Mouse (Mus musculus): ENCODE measurements around the gene Cd9.

Cd9 gene

DNA sequence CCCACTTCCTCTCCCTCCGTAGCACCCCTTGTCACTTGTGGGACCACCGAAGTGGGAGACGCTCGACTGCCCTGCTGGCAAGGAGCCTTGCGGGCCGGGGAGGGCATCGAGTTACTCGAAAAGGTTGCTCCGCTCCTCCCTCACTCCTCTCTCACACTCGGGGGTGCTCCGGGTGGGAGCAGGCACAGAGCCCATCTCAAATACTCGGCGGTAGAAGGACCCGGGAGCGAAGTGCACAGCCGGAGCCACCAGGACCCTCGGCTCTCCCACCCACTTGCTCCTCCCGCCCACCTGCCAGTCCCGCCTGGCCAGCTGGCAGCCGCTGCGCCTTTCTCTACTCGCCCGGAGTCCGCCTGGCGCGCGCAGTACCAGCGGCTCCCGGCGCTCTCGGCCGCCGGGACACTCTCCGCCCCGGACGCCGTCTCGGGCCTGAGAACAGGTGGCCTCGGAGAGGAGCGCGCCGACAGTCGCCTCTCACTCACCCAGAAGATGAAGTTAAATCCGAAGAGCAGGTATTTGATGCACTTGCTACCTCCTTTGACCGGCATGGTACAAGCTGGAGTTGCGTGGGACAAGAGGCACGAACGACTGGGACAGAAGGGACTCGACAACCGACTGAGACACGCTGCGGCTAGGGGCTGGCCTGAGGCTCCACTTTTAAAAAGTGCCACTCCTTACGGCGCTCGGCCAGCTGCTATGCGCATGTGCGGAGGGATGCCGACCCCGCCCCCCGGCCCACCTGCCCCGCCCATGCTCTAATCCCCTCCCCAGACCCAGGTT is at the start of gene Cd9:
Cd9 (minus strand) TSS at position 700 of the 780 bp plus-strand sequence.
- DNase-seq: peak; percentile 90 to 94

DNA sequence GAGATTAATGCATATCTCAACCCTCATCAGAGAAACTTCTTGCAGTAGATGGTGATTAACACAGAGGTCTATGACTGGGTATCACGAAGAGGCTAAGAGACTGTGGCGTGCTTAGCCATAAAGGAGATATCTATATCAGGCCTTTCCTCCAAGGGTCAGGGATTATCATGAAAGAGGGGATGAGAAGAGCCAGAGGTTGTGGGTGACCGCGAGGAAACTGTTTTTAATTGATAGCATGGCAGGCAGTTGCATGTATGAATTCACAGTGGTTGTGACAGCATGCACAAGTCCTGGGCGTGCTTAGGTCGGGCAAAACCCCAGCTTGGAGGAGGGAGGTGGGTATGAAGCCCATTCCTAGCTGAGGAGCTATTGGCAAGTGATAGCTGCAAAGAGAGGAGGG is 46.7 kb upstream of the Cd9 start:
- DNase-seq: no peak

DNA sequence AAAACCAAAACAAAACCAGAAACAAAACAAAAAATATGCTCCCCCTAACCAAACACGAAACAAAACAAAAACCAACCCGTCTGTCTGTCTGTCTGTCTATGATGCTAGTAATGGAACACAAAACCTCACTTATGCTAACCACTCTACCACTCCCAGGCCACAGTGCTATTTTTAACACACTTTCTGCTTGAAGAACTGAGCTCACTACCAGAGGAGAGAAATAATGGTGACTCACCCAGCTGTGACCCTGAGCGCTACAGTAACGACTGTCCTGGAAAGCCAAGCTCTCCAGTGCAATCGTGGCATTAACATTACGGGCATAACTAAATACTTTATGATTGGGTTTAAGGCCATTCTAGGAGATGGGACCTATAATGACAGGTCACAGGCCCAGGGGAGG is 46.2 kb upstream of the Cd9 start:
- DNase-seq: no peak

DNA sequence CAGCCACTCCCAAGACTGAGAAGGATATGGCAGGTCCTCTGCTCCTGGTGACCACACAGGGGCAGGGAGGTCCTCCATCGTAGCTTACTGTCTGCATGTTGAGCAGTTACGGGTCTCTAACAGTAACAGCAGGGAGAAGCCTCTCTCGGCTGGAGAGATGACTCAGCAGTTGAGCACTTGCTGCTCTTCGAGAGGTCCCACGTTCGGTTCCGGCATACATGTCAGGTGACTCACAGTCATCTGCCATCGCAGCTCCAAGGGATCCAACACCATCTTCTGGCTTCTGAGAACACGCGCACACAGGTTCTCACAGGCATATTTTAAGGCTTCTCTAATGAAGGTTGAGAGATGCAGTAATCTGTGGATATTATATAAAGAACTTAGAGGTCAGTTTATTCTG is 45.6 kb upstream of the Cd9 start:
- no peak for DNase-seq

DNA sequence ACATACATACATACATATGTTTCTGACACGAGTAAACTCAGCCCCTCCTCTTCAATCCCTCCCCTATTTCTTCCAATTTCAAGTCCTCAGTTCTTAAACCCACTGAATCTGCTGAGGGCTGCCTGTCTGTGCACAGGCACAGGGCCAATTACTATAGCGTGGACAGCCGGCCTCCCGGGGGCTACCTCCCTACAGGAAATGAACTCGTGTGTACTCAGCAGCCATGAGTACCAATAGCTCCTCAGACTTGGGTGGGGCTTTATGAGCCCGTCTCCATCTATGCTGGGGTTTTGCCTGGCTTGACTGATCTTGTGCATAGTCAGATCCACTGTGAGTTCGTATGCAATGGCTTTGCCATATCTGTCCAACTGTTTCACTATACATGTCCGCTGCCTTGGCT is 44.8 kb upstream of the Cd9 start:
- peak; percentile 18 to 32 for DNase-seq

DNA sequence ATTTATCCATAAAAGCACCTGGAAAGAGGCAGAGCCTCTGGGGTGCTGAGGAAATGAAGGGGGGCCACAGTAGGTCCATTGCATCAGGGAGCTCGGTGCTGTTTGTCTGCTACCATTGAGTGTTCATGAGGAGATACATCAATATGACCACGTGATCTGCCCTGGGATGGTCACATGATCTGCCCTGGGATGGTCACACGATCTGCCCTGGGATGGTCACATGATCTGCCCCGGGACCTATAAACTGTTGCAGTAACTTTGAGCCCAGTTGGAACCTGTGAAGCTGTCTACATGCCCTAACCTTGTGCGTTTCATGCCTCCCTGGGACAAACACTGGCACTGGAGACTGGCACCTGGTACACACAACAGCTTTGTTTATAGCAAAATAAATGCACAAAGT is 43.9 kb upstream of the Cd9 start:
- DNase-seq: no peak

DNA sequence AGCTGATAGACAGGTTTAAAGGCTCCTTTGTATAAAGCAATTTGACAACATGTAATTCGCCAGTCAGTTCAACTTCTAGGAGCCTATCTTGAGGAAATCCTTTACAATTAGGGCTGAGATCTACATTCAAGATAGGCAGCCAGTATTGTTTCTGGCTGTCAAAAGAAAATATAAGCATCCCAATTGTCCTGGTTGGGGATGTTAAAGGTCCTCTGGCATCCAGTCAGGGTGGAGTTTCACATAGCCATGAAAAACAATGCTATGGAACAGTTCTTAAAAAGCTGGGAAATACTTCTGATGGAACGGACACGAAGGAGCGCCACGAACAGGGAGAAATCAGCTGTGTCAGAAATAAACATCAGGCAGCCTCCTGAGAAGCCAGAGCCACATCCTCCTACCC is 40.4 kb upstream of the Cd9 start:
- no peak for DNase-seq

DNA sequence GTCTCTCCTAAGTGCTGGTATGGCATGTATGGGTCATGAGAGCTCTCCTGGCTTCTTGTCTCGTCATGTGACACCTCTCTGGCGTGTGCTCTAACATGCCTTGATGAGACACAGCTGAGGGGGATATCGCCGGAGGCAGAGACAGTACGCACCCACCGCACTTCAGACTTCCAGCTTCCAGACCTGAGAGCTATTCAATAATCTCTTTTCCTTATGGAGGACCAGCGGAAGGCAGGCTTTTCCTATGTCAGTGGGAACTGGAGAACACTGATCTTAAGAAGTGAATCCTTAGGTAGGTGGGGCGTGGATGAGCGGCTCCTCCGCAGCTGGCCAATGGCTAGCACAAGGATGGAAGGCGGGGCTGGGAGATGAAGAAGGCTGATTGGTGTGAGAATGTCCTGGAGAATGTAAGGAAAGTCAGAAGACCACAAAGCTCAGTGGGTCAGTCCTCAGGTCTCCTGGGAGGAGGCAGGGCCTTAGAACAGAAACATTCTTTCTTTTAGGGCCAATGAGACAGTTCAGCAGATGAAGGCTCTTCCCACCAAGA is 38.6 kb upstream of the Cd9 start:
- DNase-seq: no peak

DNA sequence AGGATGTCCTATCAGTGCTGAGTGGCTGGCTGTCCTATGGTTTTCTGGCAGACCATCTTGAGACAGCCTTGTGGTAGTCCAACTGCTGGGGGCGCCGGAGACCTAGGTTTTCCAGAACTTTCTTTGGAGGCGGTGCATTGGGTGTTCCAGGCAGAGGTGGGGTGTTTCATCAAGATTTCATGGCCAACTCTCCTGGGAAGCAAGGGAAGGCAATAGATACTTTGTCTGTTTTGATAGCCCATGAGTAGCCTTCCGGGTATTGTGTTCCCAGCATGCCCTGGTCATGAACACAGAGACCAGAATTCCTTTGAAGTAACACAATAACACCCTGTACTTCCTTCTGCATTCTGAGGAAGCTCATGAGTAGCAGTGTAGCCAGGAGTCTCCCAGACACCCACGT is 34.9 kb upstream of the Cd9 start:
- no peak for DNase-seq

DNA sequence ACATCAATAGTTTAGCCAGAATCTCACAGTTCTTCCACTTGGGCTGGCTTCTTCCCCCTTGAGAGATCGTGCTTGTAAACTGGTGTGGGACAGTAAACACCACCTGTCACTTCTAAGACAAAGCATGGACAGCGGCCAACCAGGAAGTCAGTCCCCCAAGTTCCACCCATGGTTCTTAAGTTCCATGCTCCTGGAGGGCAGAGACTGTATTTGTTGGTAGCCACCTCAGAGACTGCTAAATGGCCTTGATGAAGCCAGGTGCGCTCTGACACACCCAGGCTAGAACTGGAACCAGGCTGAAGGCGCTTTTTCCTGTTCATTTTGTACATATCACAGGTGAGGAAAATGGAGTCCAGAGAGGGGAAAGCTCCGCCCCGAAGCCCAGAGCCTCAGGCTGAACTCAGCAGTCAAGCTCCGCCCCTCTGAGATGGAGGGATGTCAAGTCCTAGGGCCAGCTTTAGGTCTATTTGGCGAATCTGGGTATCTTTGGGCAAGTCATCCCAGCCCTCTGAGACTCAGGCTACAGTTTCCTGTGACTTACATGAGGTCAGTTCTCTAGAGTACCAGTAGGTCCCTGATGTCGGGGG is 34.1 kb upstream of the Cd9 start:
- DNase-seq: no peak

DNA sequence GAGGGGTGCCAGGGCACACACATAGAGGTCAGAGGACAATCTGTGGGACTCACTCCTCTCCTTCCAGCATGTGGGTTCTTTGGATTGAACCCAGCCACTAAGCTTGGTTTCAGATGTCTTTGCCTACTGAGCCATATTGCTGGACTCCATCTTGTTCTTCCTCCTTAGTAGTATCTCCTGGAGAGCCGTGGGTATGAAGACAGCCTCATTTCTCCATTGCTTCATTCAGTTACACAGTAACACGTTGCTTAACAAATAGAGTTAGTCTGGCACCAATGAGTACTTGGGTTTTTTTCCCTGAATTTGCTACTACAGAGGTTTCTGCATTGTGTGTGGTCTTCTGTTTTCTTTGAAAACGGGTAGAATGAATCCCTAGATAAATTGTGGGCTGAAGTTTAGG is 31.5 kb upstream of the Cd9 start:
- no peak for DNase-seq

DNA sequence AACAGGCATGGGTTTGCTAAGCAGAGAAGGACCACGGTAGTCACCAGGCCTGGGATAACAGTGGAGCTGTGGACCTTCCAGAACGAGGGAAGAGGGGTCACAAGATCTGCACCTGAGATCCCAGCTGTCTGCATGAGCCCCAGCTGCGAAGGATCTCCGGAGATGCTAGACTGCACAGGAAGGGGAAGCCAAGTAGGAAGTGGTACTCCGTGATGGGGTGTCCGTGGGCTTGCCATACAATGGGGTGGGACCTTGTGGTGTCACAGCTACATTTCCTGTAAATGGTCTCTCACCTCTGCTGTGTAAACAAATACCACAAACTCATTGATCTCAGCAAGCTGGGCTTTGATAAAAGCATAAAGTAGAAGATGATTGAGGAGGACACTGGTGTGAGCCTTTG is 29.4 kb upstream of the Cd9 start:
- DNase-seq: no peak

DNA sequence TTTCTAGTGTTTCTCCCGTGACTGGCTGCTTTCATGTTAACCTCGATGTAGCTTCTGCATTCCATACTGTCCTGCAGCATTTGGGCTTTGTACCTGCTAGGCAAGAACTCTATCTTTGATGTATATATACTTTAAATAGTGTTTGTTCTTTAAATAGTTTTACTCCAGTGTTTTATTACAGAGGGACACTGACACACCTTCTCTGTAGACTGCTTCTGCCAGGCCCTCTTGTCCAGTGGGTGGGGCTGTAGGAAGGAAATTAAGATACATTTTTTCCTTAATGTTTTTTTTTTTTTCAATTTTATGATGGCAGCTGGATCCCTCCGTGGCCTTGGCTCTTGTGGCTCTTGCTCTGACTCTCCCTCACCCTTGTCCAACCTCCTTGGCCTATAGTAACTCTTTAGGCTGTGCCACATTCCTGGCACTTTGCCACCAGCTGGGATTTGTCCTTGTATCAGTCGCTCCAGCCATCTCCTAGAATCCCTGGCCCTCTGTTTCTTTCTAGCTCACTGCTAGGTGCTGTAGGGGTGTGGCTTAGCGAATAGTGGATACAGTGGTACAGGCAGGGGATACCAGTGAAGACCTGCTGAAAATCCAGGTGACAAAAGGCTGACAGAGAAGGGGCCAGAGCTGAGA is 27.1 kb upstream of the Cd9 start:
- peak; percentile 29 to 42 for DNase-seq

DNA sequence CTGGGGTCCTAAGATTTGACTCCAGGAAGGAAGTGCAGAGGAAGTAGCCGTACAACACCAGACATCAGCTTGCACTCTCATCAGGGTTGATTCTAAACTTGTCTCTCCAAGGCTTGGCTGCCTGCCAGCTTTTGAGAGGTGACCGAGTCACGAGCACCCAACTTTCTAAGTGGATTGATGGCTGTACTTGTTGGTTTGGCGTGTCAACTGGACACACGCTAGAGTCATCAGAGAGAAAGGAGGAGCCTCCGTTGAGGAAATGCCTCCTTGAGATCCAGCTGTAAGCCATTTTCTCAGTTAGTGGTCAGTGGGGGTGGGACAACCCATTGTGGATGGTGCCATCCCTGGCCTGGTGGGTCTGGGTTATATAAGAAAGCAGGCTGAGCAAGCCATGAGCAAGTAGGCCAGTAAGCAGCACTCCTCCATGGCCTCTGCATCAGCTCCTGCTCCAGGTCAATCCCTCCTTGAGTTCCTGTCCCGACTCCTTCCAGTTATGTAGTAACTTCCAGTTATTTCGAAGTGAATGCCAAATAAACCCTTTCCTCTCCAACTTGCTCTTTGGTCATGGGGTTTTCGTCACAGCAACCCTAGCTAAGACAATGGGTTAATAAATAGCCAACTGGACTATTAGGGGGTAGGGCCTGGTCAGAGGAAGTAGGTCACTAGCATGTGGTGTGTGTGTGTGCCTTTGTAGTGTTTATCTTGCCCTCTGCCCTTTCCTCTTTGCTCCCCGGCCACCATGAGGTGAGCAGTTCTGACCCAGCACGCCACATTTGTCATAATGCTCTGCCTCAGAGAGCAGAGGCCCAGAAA is 21.1 kb upstream of the Cd9 start:
- peak; percentile 43 to 45 for DNase-seq

DNA sequence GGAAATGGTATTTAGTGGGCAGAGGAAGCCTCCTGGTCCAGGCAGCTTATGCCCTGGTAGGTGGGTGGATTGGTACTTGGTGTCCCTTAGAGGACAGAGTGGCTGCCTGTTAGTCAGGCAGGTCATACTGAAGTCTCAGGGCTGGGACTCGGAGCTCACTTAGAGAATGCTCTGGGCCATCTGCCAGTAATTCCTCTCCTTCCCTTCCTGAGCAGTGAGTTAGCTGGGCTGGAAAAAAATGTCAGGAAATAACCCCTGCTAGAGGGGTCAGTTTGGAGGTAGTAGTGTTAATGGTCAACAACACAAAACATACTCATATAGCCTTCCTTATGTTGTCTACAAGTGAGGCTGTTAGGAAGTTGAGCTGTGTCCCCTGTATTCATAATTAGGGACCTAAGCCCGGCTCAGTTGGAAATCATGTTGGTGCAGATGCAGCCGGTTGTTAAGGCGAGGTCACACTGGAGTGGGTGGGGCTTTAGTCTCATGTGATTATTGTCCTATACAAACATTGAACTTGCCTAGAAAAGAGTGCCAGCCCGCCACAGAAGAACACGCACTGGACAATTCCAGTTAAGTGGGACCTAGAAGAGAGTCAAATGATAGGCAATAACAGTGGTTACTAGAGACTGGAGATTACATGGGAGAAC is 18.5 kb upstream of the Cd9 start:
- DNase-seq: no peak

DNA sequence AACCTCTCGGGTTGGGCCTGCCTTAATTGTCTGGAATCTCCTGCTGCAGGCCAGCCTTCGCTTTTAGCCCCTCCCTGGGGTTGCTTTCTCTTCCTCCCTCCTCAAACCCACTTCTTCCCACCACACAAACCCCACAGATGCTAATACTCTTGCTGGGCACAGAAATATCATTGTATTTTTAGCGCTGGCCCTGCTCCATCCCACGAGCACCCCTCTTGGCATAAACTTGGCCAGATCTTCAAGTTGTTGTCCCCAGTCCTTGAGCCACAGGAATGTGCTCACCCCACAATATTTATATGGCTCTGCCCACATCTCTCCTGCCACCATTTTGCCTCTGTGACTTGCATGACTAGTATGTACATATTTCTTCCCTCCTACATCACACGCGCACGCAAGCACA is 16.6 kb upstream of the Cd9 start:
- no peak for DNase-seq

DNA sequence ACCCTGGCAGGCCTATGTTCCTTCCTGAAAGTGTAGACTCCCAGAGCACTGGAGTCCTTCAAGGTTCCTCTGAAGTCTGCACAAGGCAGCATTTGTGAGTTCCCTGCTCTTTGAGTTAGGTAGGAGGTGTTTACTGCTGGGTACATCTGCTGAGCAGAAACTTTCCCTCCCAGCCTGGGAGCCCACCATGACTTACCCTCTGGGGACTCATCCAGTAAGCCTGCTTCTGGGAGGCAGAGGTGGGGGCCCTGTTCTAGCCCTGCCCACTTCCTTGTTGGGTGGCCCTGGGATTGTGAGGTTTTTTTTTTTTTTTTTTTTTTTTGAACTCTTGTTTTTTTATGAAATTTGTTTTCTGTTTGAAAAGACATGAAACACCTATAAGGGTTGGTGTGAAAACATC is 16.1 kb upstream of the Cd9 start:
- DNase-seq: no peak

DNA sequence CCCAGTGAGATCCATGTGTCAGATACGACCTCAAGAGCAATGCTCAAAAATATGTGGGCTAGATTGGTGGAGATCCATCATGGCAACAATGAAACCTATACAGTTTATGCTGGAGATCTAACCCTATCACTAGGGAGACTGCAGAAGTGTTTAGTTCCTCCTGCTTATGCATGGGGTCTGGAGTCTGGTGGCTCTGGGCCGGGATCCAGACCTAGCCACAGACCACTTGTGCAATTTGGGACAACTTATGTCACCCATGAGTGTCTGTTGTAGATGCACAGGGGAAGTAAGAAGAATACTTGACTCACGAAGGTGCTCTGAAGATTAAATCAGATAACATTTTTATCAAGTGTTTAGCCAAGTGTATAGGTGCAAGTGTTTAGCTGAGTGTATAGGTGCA is 15.2 kb upstream of the Cd9 start:
- DNase-seq: no peak

DNA sequence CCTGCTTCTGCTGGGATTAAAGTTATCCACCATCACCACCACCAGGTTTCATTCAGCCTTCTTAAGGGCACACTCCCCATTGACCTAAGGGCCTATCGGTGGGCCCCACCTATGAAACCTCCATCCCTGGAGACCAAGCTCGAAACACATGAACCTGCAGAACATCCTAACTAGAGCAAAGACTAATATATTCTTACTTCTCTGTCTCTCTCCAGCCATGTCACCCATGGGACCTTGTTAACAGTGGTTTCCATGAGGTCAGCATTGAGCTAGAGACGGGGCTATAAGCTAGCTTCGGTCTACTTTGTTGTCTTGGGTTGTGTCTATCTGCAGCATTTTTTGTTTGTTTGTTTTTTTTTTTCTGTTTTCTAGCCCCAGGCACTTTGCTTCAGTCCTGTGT is 11.8 kb upstream of the Cd9 start:
- DNase-seq: no peak

DNA sequence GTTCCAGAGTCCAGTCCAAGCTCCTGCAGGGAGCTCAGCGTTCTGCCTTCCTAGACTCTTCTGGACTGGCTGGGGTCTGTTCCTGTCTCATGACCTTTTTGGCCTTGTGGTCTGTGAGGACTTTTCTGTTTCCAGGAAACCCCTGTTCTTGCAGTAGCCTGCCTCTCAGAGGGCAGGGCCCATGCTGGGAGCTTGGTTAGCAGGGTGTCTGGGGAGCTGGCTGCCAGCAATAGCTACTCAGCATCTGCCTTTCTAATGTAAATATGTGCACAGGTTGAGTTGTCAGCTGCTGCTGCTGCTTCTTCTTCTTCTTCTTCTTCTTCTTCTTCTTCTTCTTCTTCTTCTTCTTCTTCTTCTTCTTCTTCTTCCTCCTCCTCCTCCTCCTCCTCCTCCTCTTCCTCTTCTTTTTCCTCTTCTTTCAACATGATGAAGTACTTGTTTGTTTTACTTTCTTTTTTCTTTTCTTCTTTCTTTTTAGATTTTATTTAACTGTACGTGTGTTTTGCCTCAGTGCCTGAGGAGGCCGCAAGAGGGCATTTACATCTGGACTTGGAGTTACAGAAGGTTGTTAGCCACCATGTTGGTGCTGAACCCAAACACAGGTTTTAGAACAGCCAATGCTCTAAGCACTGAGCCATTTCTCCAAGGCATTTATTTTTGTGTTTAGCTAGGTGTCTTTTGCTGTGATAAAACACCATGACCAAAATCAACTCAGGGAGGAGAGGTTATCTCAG is 10.2 kb upstream of the Cd9 start:
- no peak for DNase-seq

DNA sequence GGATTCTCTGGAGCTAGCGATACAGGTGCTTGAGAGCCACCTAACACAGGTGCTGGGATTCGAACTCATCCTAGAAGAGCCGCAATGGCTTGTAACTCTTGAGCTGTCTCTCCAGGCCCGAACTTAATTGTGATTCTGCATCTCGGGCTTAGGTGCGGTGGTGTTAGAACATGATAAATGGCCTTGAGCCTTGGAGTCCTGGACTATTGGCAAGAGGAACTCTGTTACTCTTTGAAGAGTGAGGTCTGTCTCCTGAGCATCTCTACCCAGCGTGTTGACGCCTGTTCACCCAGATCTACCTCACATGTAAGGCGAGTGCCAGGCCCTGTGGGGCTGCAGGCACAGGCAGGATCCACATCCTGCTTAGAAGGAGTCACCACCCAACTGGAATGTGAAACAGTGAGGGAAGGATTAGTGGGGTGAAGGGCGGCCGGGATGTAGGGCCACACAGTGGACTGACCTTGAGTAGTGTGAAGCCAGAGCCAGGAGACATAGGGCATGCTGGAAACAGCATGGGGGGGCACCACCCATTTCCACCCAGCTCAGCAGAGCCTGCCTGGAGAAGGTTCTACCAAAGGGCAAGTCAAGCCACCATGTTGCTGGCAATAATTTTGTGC is 8.7 kb upstream of the Cd9 start:
- DNase-seq: no peak

DNA sequence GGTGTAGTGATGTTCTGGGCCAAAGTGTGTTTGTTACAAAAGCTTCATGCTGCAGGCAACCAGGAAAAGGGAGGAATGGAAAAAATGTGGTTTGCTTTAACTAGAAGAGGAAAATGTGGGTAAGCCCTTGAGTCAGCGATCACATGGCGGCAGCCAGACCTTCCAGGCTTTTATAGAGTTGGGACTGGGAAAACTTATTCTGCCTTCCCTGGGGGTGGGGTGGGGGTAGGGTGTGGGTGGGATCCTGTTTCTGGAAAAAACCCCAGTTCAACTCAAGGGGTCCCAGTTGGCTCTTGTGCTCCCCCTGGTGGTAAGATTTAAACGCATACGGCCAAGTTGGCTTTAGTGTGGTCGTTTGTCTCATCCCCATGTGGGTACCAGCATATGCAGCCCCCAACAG is 3.5 kb upstream of the Cd9 start:
- DNase-seq: peak; percentile 67 to 75

Measured in cerebellum, postnatal 10 days (tissue).